Mouse (Mus musculus): ENCODE data around the gene Serpina1e.

GRCm38 (mm10) chr12:103984935-103985334, 26.2 kb upstream of the Serpina1e start:
- TF ChIP-seq CTCF (IDR thresholded peaks at IDR 0.05; ENCODE audit: borderline replicate concordance, insufficient read depth, low read length) (no peak), POLR2A (IDR thresholded peaks at IDR 0.05; ENCODE audit: low read depth, low read length) (no peak)
